Mouse (Mus musculus) liver, embryonic 12.5 days (tissue): ENCODE data around the gene Tdrkh. TPM values are rescaled to one million over a fixed set of nuclear protein-coding genes. Genes with fewer than 3 reads are reported as not detected.
A peak's percentile ranks its signal among the peaks of the same experiment; 100 is the strongest.

Source experiments
- ATAC-seq: fragments of 200-750 bp; cut with Nextera tagmentation; 2 replicates; pipeline ENCODE4 v1.8.0; 2017; ENCODE audit warnings: moderate number of reproducible peaks, mild to moderate bottlenecking, moderate library complexity
- H3K27ac ChIP-seq: fragments of 300-500 bp; sonication (generic); 2 replicates; pipeline ENCODE4 v1.5.1; 2016; ENCODE audit warnings: mild to moderate bottlenecking
- H3K27me3 ChIP-seq: fragments of 300-500 bp; sonication (generic); replicated peaks from 2 replicates; pipeline ENCODE4 v1.6.1; 2016; ENCODE audit warnings: mild to moderate bottlenecking, moderate library complexity
- H3K36me3 ChIP-seq: fragments of 300-500 bp; sonication (generic); 2 replicates; pipeline ENCODE4 v1.6.1; 2016; ENCODE audit warnings: mild to moderate bottlenecking, moderate library complexity
- H3K4me1 ChIP-seq: fragments of 300-500 bp; sonication (generic); 2 replicates; pipeline ENCODE4 v1.6.1; 2016
- H3K4me2 ChIP-seq: fragments of 300-500 bp; sonication (generic); 2 replicates; pipeline ENCODE4 v1.6.1; 2016; ENCODE audit warnings: mild to moderate bottlenecking, moderate library complexity
- H3K4me3 ChIP-seq: fragments of 300-500 bp; sonication (generic); 2 replicates; pipeline ENCODE4 v1.5.1; 2016; ENCODE audit warnings: mild to moderate bottlenecking, moderate library complexity
- H3K9ac ChIP-seq: fragments of 300-500 bp; sonication (generic); 2 replicates; pipeline ENCODE4 v1.6.1; 2016; ENCODE audit warnings: mild to moderate bottlenecking, moderate library complexity
- H3K9me3 ChIP-seq: fragments of 300-500 bp; sonication (generic); replicated peaks from 2 replicates; pipeline ENCODE4 v1.6.1; 2016; ENCODE audit warnings: mild to moderate bottlenecking, moderate library complexity
- WGBS: fragments of 180-500 bp; shearing (Covaris S2); methylation state at CpG from one replicate; pipeline ENCODE4 v1.1.7; 2016; ENCODE audit not compliant: insufficient replicate concordance; 5-methylcytosine and 5-hydroxymethylcytosine counted together
- polyA plus RNA-seq: library from polyadenylated mRNA; unstranded; fragments of >200 nt; fragmentation: Nextera tagmentation; extraction: Ambion mirVana; gene quantifications from 2 replicates; pipeline ENCODE4 v1.2.1, GENCODE M21; 2016

The Tdrkh gene
- polyA plus RNA-seq, 1 experiment from 2014 or later: 11.1 TPM

DNA sequence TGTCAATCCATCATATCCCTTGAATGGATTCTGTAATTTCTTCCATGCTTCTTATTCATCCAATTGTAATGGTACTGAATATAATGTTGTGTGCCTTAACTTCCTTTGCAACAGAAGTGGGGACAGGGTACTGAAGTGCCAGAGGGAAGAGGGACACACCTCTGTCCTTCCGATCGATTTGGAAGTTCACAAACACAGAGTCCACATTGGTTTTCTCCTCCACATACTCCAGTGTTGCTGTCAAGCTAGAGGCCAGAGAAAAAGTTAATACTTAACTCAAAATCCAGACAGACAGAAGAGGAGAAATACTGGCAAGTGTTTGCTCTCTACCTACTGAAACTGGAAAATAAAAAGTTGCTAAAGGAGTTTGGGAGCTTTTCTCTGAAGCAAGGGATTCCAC is 21.2 kb downstream of the Tdrkh start:
- Histone ChIP-seq H3K36me3 (no peaks in the 10 kb centered on the region), H3K4me3 (no peak overlapping the region), H3K27me3 (peaks cover 2% of the 10 kb centered on the region; the same call in 1 of the 2 replicates), H3K9me3 (no peaks in the 10 kb centered on the region), H3K4me2 (no peak overlapping the region), H3K27ac (0 out of 2 replicates have a peak overlapping the region, but pooled peaks have one; percentile 16), H3K9ac (no peak overlapping the region), H3K4me1 (no peaks in the 10 kb centered on the region)
- no peak for ATAC-seq
- WGBS: 59% methylated on average over 2 of the region's 2 CpGs

DNA sequence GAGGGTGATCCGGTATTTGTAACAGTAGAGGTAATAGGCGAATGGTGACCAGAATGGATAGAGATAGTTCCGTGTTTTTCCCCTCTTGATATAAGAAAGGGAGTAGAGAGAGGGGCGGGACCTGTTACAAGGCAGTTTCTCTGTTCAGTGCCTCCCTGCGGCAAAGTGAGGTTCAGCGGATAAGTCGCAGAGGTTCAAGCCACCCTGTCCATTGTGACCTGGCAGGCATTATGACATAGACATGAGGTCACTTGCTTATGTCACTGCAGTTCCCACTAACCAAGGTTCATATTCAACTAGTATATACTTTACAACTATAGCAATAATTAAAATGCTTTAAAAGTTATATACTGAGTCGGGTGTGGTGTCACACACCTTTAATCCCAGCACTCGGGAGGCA is 23.3 kb downstream of the Tdrkh start:
- 68% methylated on average over 9 of the region's 9 CpGs for WGBS
- peaks cover 16% of the 10 kb centered on the region for H3K27me3 ChIP-seq
- no peak overlapping the region for H3K4me2 ChIP-seq
- no peaks in the 10 kb centered on the region for H3K4me1 ChIP-seq
- H3K9me3 ChIP-seq: no peaks in the 10 kb centered on the region
- H3K9ac ChIP-seq: no peak overlapping the region
- no peak overlapping the region for H3K27ac ChIP-seq
- no peak for ATAC-seq
- no peak overlapping the region for H3K4me3 ChIP-seq
- no peaks in the 10 kb centered on the region for H3K36me3 ChIP-seq

DNA sequence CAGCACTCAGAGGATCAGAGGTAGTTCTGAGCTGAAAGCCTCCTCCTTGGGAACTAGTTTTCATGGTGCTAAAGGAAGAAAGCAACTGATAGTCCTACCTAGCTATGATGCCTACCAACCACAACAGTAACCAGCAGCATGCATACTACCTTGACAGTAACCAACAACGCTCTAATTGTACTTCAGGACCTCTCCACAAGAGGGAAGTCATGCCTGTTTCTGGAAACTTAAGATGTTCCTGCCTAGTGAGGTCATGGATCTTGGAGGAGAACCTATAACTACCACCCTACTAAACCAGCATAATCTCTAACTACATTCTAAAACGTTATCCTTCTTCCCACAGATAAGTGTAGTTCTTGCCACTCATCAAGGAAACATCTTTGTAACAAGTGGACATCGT is 28.1 kb downstream of the Tdrkh start:
- no peak overlapping the region for H3K4me2 ChIP-seq
- no peak for ATAC-seq
- peaks cover 18% of the 10 kb centered on the region for H3K36me3 ChIP-seq
- no peak overlapping the region for H3K9ac ChIP-seq
- no peak overlapping the region for H3K27ac ChIP-seq
- 30% methylated on average over 3 of the region's 3 CpGs for WGBS
- H3K4me3 ChIP-seq: no peak overlapping the region
- H3K27me3 ChIP-seq: peaks cover 16% of the 10 kb centered on the region
- H3K9me3 ChIP-seq: no peaks in the 10 kb centered on the region
- H3K4me1 ChIP-seq: peaks cover 16% of the 10 kb centered on the region

DNA sequence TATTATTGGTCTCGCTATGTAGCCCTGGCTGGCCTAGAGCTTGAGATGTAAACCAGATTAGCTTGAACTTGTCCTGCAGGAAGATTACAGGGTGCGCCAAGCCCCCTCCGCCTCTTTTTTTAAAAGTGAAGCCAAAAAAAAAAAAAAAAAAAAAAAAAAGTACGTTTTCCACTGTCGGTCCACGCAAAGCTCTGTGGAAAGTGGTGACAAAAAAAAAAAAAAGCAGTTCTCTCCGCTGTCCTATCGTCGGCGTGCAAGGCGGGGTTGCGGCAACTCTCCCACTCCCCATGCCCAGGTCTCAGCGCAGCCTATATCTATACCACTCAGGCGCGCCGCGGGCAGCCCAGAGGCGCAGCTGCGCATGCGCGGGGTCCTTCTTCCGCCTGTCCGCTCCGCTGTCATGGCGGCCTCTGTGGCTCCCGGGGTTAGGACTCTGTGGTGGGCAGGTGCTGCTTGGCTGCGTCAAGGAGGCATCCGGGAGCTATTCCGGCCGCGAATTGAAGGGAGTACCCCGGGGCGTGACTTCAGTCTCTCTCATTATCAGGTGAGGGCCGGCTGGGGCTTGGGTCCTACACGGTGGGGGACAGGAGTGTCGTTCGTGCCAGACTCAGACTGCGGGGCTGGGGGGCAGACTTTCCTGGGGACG is 30.0 kb downstream of the Tdrkh start, which contains the start of gene Mrpl9:
Mrpl9 (plus strand) TSS at position 368 of the 646 bp plus-strand sequence.
- Histone ChIP-seq H3K36me3 (peaks cover 37% of the 10 kb centered on the region), H3K4me2 (peak within 1 kb of the TSS; percentile 78), H3K9ac (peak within 1 kb of the TSS; percentile 97), H3K4me1 (peaks cover 16% of the 10 kb centered on the region), H3K27ac (peak within 1 kb of the TSS; percentile 83), H3K9me3 (no peaks in the 10 kb centered on the region), H3K4me3 (peak within 1 kb of the TSS; percentile 97), H3K27me3 (peaks cover 16% of the 10 kb centered on the region)
- WGBS: under 1% methylated on average over 39 of the region's 39 CpGs
- peak; percentile 98 for ATAC-seq

DNA sequence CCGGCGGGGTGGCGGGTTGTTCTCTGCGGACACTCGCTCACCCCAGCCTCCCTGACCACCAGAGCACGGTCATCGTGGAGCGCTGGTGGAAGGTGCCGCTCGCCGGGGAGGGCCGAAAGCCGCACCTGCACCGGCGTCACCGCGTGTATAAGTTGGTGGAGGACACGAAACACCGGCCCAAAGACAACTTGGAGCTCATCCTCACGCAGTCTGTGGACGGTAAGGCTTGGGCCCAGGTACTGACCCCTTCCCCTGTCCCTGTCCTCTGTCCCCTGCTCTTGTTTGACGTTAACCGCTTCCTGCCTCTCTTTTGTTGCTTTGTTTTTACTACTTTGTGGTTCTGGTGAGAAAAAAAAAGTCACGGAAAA is 30.5 kb downstream of the Tdrkh start, which contains the start of gene Oaz3:
Oaz3 (minus strand) TSS at position 319 of the 368 bp plus-strand sequence.
- Histone ChIP-seq H3K4me1 (peaks cover 16% of the 10 kb centered on the region), H3K4me3 (peak within 1 kb of the TSS; percentile 97), H3K4me2 (peak within 1 kb of the TSS; percentile 78), H3K27ac (peak within 1 kb of the TSS; percentile 83), H3K9ac (peak within 1 kb of the TSS; percentile 97), H3K27me3 (peaks cover 16% of the 10 kb centered on the region), H3K36me3 (peaks cover 42% of the 10 kb centered on the region), H3K9me3 (no peaks in the 10 kb centered on the region)
- peak; percentile 68; the same call in 1 of the 2 replicates for ATAC-seq
- under 1% methylated on average over 24 of the region's 24 CpGs for WGBS

DNA sequence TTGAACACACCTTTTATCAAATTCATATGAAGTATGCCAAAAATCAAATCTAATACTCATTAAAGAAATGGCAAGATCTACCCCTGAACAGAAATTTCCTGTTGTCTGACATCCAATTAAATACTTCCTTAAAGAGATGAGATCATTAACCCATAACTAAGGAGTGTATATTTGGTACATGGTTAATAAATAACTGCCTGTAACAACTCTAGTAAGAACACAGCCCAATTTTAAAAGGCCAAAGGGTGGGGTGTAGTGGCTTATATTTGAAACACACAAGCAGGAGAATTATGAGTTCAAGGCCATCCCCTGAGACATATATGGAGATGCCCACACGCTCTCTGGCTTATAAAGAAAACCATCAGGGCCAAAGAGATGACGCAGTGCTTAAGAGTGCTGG is 36.3 kb downstream of the Tdrkh start:
- no peak overlapping the region for H3K4me3 ChIP-seq
- no peaks in the 10 kb centered on the region for H3K27me3 ChIP-seq
- peaks cover 63% of the 10 kb centered on the region for H3K36me3 ChIP-seq
- no peak overlapping the region for H3K9ac ChIP-seq
- H3K27ac ChIP-seq: no peak overlapping the region
- H3K9me3 ChIP-seq: no peaks in the 10 kb centered on the region
- no peak for ATAC-seq
- H3K4me1 ChIP-seq: peaks cover 13% of the 10 kb centered on the region
- WGBS: 85% methylated on average over 2 of the region's 2 CpGs
- no peak overlapping the region for H3K4me2 ChIP-seq

DNA sequence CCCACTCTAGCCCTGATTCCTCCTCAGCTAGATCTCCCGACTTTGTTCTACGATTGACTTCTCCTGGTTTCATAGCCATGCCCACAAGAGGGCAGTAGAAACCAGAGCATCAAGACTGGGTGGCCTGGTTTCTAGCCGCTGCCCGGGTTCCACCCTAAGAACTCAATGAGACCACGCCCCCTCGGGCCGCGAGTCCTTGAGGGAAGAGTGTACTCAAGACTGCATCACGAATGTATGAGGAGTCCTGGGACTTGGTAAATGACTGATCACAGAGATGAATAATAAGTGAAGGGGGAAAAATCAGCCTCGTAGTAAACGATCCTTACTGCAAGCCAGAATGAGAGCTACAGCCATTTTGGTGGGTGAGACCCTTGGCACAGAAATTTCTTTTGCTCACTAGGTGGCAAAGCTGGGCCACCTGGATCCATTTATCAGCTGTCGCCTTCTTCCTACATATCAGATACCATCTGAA is 43.5 kb downstream of the Tdrkh start:
- Histone ChIP-seq H3K9ac (no peak overlapping the region), H3K4me3 (peak overlapping the region; percentile 26; the same call in 1 of the 2 replicates), H3K36me3 (no peaks in the 10 kb centered on the region), H3K27ac (no peak overlapping the region), H3K9me3 (no peaks in the 10 kb centered on the region), H3K4me2 (peak overlapping the region; percentile 53), H3K4me1 (peaks cover 8% of the 10 kb centered on the region; the same call in 1 of the 2 replicates), H3K27me3 (peaks cover 18% of the 10 kb centered on the region)
- ATAC-seq: peak; percentile 72
- WGBS: 4% methylated on average over 12 of the region's 12 CpGs

DNA sequence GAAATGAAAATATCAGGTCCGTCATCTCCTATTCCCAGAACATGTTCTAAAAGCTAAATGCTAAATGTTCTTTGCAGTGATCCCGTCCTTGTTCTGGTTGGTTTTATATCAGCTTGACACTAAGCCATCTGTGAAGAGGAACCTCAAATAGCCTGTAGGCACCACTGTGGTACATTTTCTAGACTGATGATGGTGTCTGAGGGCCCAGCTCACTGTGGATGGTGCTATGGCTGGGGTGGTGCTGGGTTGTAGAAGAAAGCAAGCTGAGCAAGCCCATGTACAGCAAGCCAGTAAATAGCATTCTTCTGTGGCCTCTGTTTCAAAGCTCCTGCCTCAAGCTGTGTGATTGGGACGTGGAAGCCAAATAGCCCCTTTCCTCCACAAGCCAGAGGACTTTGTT is 44.0 kb downstream of the Tdrkh start:
- no peak for ATAC-seq
- Histone ChIP-seq H3K36me3 (no peaks in the 10 kb centered on the region), H3K4me2 (peak overlapping the region; percentile 53), H3K4me3 (no peak overlapping the region), H3K27me3 (peaks cover 18% of the 10 kb centered on the region), H3K9ac (no peak overlapping the region), H3K4me1 (0 out of 2 replicates have a peak, but pooled peaks cover 7% of the 10 kb centered on the region), H3K9me3 (no peaks in the 10 kb centered on the region), H3K27ac (no peak overlapping the region)
- 62% methylated on average over 3 of the region's 3 CpGs for WGBS

DNA sequence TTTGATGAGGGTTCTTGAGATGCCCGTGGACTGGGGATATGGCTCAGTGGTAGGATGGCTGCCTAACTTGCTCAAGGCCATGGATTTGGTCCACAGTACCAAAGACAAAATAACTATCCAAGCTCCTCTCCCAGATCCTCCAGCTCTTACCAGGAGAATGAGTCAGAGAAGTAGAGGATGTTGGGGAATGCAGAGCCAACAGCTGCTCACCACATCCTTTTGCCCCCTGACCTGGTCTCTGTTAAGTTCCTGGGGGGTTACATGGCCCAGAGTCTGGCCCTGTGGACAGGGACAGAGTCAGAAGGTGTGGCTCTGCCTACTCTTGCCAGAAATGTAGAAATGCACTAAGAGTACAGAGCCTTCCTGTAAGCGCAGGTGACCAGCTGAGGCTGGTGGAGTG is 46.8 kb downstream of the Tdrkh start:
- Histone ChIP-seq H3K9ac (no peak overlapping the region), H3K27me3 (peaks cover 14% of the 10 kb centered on the region), H3K4me2 (no peak overlapping the region), H3K4me3 (no peak overlapping the region), H3K36me3 (no peaks in the 10 kb centered on the region), H3K9me3 (no peaks in the 10 kb centered on the region), H3K4me1 (0 out of 2 replicates have a peak, but pooled peaks cover 7% of the 10 kb centered on the region), H3K27ac (no peak overlapping the region)
- WGBS: 77% methylated on average over 2 of the region's 2 CpGs
- no peak for ATAC-seq

DNA sequence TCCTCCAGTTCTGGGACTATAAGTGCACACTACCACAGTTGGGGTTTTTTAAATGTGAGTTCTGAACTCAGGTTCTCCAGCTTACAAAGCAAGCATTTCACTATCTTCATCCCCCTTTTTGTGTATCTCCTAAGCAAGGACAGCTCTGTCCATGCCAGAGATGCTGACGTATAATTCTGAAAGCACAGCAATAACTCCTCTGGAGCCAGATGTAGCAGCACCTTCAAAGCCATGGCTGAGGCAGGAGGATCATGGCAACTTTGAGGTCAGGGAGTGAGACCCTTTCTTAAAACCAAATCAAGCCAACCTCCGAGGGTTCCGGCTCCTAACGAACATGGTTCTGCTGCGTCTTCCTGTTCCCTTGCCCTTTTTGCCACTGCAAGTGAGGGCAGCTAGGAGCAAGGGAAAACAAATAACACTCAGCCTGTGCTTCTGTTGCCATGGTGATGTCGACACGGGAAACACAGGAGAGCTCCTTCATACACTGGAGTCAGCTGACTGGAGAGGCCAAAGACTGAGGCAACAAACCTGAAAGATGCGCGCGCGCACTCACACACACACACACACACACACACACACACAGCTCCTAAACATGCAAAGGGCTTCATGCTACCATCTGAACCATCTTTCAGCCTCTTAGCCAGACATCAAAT is 51.0 kb downstream of the Tdrkh start:
- Histone ChIP-seq H3K36me3 (no peaks in the 10 kb centered on the region), H3K9me3 (no peaks in the 10 kb centered on the region), H3K27me3 (peaks cover 12% of the 10 kb centered on the region; the same call in 1 of the 2 replicates), H3K9ac (no peak overlapping the region), H3K4me3 (no peak overlapping the region), H3K4me1 (no peaks in the 10 kb centered on the region), H3K4me2 (no peak overlapping the region), H3K27ac (no peak overlapping the region)
- no peak for ATAC-seq
- 69% methylated on average over 11 of the region's 11 CpGs for WGBS

DNA sequence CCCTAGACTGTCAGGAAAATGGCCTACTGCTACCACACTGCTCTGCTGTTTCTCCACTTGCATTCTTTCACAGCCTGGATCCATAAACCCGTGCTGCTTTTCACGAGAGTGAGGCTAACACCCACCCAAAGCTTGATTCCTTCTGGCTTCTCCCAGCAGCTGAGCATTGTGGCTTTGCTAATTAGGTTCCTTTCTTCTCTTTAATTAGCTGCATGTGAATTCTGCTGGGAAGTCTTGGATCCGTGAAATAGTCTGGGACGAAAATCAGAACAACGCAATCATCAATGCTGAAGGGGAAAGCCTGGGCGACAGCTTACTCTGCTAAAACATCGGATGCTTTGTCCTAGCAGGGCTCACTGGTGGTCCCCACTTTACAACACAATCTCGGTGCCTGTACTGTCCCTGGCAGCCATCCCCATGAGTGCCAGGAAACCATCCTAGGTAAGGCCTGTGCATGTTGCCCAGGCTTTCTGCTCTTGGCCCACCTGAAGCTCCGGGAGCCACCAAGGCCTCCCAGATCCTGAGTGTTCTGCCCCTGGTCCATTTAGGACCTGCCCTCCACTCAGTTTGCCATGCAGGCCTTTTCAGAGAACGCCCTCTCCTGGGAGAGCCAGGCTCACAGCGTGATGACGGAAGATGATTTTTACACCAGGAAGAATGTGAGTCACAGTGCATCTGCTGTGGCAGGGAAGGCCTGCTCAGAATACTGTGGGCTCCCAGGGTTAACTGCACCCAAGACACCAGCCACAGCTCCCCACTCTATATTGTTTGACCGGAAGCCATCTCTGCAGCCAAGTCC is 52.8 kb downstream of the Tdrkh start:
- Histone ChIP-seq H3K27ac (no peak overlapping the region), H3K27me3 (peaks cover 12% of the 10 kb centered on the region; the same call in 1 of the 2 replicates), H3K9me3 (no peaks in the 10 kb centered on the region), H3K36me3 (no peaks in the 10 kb centered on the region), H3K4me1 (no peaks in the 10 kb centered on the region), H3K4me2 (no peak overlapping the region), H3K4me3 (no peak overlapping the region), H3K9ac (no peak overlapping the region)
- no peak for ATAC-seq
- 65% methylated on average over 13 of the region's 13 CpGs for WGBS
